Mouse (Mus musculus) limb, embryonic 10.5 days (tissue): ENCODE results near the gene Cd72. TPM values are rescaled to one million over a fixed set of nuclear protein-coding genes. Genes with fewer than 3 reads are reported as not detected.
A peak's percentile ranks its signal among the peaks of the same experiment; 100 is the strongest.

Experiments used
- DNase-seq: peaks from one replicate; pipeline ENCODE4 v3.0.0-alpha.2; 2017; ENCODE audit warnings: low spot score
- H3K27ac ChIP-seq: fragments of 300-500 bp; sonication (generic); 2 replicates; pipeline ENCODE4 v1.5.1; 2016; ENCODE audit warnings: mild to moderate bottlenecking
- H3K27me3 ChIP-seq: fragments of 300-500 bp; sonication (generic); 2 replicates; pipeline ENCODE4 v1.6.1; 2016; ENCODE audit warnings: low read depth, mild to moderate bottlenecking; ENCODE audit not compliant: poor library complexity, severe bottlenecking
- H3K36me3 ChIP-seq: fragments of 300-500 bp; sonication (generic); 2 replicates; pipeline ENCODE4 v1.6.1; 2016; ENCODE audit warnings: mild to moderate bottlenecking, moderate library complexity
- H3K4me1 ChIP-seq: fragments of 300-500 bp; sonication (generic); 2 replicates; pipeline ENCODE4 v1.6.1; 2016
- H3K4me3 ChIP-seq: fragments of 300-500 bp; sonication (generic); 2 replicates; pipeline ENCODE4 v1.5.1; 2016; ENCODE audit warnings: mild to moderate bottlenecking, moderate library complexity
- H3K9me3 ChIP-seq: fragments of 300-500 bp; sonication (generic); replicated peaks from 2 replicates; pipeline ENCODE4 v1.6.1; 2016; ENCODE audit warnings: mild to moderate bottlenecking
- WGBS: fragments of 180-500 bp; shearing (Covaris S2); methylation state at CpG from one replicate; pipeline ENCODE4 v1.1.7; 2016; 5-methylcytosine and 5-hydroxymethylcytosine counted together
- polyA plus RNA-seq: library from polyadenylated mRNA; unstranded; fragments of >200 nt; fragmentation: Nextera tagmentation; extraction: Ambion mirVana; gene quantifications from 2 replicates; pipeline ENCODE4 v1.2.1, GENCODE M21; 2016

Gene Cd72
- 2.0 and 2.3 TPM in 2 replicates for polyA plus RNA-seq

DNA sequence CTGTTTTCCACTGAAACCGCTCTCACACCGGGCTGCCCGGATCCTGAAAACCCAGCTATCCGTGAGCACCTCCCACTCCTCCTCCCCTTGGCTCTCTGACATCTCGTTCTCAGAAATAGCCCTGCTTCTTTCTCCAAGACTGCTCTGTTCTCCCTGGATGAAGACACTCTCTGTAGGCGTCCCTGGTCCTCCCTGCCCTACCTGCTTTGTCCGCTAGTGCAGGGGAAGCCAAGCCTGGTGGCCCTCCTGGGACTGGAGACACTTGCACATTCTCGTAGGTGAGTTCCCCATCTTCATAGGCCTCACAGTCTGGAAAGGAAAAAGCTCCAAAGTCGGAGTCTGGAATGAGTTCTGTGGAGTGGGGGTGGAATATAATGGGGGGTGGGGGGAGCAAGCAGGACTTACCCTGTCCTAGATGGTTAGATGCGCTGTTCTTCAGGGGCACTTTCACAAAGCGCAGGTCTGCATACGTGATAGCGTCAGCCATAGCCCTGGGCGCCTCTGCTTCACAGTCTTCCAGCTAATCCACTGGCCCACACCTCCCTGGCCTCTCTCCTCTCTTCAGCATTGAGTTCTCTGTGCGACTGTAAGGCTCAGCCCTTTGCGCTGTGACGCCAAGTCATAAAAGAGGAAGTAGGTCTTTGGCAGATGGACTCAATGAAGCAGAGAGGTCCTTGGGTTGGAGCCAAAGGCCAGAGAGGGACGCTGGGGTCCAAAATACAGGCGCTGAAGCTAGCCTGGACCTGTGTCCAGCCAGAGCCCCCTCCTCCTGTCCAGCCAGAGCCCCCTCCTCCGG lies at the start of gene Cd72:
Gene Cd72 (minus strand): TSS at position 588 of the 796 bp plus-strand sequence.
- Histone ChIP-seq H3K27me3 (peaks cover 57% of the 10 kb centered on the region), H3K4me1 (peaks cover 24% of the 10 kb centered on the region), H3K4me3 (peak within 1 kb of the TSS; percentile 41), H3K9me3 (no peaks in the 10 kb centered on the region), H3K36me3 (no peaks in the 10 kb centered on the region), H3K27ac (0 out of 2 replicates have a peak within 1 kb of the TSS, but pooled peaks have one; percentile 34)
- WGBS: 29% methylated on average over 20 of the region's 20 CpGs
- no peak for DNase-seq

DNA sequence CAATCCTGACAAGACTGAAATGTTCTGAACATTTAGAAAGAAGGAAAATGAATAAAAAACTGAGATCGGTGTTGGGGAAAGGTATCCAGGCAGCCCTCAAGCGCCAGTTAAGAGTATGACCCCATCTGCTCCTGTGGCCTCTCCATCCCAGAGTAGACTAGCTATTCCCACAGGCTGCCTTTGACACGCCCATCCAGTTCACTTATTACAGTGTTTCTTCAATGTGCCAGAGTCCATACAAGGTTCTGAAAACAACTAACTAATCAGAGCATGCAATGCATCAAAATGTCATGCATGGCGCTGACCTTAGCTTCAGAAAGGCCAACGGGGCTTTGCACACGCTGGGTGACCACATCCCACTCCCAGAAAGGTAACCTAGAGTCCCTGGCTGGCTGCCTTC lies 49.1 kb upstream of the Cd72 start:
- no peak for DNase-seq
- H3K9me3 ChIP-seq: no peaks in the 10 kb centered on the region
- peaks cover 45% of the 10 kb centered on the region for H3K27me3 ChIP-seq
- H3K4me1 ChIP-seq: peaks cover 28% of the 10 kb centered on the region
- no peak overlapping the region for H3K27ac ChIP-seq
- H3K36me3 ChIP-seq: no peaks in the 10 kb centered on the region
- H3K4me3 ChIP-seq: no peak overlapping the region
- WGBS: 83% methylated on average over 6 of the region's 6 CpGs

DNA sequence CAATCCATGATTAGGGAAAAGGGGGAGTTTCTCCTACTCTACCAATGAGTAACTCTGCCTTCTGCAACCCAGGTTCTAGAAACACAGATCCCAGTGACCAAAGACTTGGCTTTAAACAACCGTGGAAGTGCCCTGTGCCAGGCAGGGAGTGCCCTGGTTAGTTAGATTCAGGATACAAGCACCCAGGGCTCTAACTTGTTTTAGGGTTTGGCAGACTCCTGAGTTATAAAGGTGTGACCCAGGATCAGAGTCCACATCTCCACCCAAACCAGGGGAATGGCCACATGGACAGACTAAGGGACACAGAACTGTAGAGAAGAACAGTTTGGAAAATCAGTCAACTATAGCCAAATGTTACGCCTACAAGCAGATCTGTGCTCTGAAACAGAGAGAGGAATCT lies 48.6 kb upstream of the Cd72 start:
- Histone ChIP-seq H3K4me3 (no peak overlapping the region), H3K36me3 (no peaks in the 10 kb centered on the region), H3K4me1 (peaks cover 28% of the 10 kb centered on the region), H3K27me3 (peaks cover 41% of the 10 kb centered on the region), H3K27ac (no peak overlapping the region), H3K9me3 (no peaks in the 10 kb centered on the region)
- DNase-seq: no peak
- WGBS: 77% methylated on average over 2 of the region's 2 CpGs

DNA sequence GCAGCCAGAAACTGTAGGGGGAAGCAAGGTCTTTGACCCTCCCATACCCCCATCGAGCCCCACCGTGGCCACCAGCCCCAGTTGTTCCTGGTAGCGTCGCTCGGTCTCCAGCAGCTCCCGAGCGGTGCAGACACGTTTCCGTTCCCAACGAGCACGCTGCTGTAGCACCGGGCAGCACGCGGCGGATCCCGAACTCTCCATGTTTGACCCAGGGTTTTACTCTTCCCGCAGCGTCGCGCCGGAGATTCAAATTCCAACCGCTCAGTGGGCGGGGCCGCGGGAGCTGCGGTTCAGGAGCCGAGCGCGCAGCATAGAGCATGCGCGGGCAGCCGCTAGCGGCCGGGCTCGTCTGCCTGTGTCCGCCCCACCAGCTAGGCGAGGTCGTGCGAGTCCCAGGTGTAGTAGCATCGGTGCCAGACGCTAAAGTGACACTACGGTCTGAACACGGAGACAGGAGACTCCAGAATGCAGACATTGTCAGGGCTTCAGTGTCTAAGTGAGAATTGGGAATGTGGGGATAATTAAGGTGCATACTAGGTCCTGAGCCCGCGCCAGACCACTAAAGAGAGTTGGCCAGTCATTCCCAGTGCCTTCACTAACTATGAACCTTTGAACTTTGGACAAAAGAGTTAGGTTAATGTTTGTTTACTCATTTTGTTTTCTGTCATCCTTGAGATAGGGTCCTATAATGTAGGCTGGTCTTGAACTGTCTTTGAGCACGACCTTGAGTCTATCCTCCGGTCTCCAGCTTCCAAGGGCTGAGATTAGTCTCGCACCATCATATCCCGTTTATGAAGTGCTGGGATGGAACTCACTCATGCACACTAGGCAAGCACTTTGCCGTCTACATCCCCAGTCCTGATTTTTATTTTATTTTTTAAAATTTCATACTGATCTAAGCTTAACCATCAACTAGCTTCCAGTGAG lies 45.2 kb upstream of the Cd72 start, which contains the start of gene Arhgef39:
Gene Arhgef39 (minus strand): TSS at position 289 of the 927 bp plus-strand sequence.
- peaks cover 26% of the 10 kb centered on the region for H3K4me1 ChIP-seq
- H3K4me3 ChIP-seq: peak within 1 kb of the TSS; percentile 76
- 8% methylated on average over 50 of the region's 50 CpGs for WGBS
- DNase-seq: peak; percentile 89
- H3K9me3 ChIP-seq: no peaks in the 10 kb centered on the region
- H3K27ac ChIP-seq: peak within 1 kb of the TSS; percentile 94
- H3K27me3 ChIP-seq: peaks cover 18% of the 10 kb centered on the region
- H3K36me3 ChIP-seq: peaks cover 27% of the 10 kb centered on the region

DNA sequence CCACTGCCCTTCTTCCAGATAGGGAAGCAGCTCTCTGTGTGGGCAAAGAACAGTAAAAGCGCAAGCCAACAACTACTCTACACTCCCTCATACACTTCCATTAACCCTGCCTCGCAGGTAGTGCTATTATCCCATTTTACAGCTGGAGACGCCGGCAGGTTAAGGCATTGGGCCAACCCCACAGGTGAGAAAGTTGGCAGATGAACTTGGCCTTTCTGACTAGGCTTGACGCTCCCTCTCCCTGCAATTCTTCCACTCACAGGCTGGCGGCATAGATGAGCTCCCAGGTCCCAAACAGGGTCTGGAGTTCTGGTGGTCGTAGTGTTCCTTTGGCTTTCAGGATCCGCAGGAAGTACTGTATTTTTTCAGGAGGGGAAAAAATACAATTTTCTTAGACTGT lies 44.6 kb upstream of the Cd72 start:
- peak; percentile 63 for DNase-seq
- Histone ChIP-seq H3K9me3 (no peaks in the 10 kb centered on the region), H3K4me3 (peak overlapping the region; percentile 76), H3K36me3 (peaks cover 27% of the 10 kb centered on the region), H3K4me1 (peaks cover 32% of the 10 kb centered on the region), H3K27me3 (peaks cover 18% of the 10 kb centered on the region), H3K27ac (peak overlapping the region; percentile 94)
- WGBS: 16% methylated on average over 8 of the region's 8 CpGs

DNA sequence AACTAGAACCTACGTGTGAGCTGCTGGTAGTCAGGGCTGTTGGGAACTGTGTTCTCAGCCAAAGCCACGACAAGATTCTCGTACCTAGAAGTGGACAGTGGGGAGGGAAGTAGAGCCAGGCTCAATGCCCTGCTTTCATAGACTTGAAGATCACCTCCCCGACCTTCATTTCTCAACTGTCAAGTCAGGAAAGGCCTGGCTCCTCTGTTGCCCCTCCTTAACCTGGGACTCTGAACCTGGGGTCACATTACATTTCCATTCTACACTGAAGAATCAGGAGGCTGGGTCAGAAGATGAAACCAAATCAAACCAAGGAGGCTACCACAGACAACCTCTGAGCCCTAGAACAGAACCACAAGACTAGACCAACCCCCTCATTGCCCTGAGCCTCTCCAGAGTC lies 43.5 kb upstream of the Cd72 start:
- peaks cover 35% of the 10 kb centered on the region for H3K4me1 ChIP-seq
- no peaks in the 10 kb centered on the region for H3K9me3 ChIP-seq
- H3K4me3 ChIP-seq: peak overlapping the region; percentile 76
- WGBS: 67% methylated on average over 4 of the region's 4 CpGs
- DNase-seq: no peak
- peaks cover 27% of the 10 kb centered on the region for H3K36me3 ChIP-seq
- no peak overlapping the region for H3K27ac ChIP-seq
- H3K27me3 ChIP-seq: peaks cover 18% of the 10 kb centered on the region

DNA sequence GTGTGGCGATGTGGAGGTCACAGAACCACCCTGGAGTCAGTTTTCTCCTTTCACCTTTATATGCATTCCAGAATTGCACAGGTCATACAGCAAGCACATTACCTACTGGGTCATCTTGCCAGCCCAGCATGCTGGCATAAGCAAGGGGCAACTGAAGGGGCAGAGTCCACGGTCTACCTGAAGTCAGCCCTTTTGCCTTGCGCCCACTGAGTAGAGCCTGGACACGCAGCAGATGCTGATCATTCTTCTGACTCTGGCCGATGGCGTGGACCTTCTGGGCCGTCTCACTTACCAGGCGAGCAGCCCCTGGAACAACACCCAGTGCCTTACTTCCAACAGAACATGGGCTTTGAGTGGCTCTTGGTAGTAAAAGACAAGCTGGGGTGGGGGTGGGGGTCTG lies 43.0 kb upstream of the Cd72 start:
- Histone ChIP-seq H3K27me3 (peaks cover 18% of the 10 kb centered on the region), H3K9me3 (no peaks in the 10 kb centered on the region), H3K27ac (no peak overlapping the region), H3K4me3 (no peak overlapping the region), H3K4me1 (peaks cover 35% of the 10 kb centered on the region), H3K36me3 (peaks cover 27% of the 10 kb centered on the region)
- WGBS: 94% methylated on average over 8 of the region's 8 CpGs
- DNase-seq: no peak

DNA sequence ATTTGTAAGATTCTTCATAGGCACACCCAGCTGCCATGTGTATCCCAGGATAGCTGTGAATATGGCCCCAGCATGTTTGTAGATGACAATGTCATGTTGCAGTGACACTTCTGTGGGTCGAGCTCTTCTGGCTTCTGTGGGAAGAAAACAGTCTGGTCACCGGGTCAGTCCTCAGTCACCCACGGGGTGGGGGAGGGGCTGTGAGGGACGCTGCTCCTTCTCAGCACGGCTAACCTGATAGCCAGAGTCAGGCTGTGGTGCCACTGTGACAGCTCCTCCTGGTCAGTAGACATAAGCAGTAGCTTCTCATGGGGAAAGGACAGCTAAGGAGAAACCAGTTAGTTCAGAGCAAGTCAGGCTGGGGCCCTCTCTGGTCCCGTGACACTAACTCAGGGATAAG lies 42.2 kb upstream of the Cd72 start:
- Histone ChIP-seq H3K9me3 (no peaks in the 10 kb centered on the region), H3K4me1 (peaks cover 35% of the 10 kb centered on the region), H3K36me3 (peaks cover 27% of the 10 kb centered on the region), H3K27ac (no peak overlapping the region), H3K4me3 (no peak overlapping the region), H3K27me3 (peaks cover 12% of the 10 kb centered on the region)
- 64% methylated on average over 6 of the region's 6 CpGs for WGBS
- DNase-seq: no peak

DNA sequence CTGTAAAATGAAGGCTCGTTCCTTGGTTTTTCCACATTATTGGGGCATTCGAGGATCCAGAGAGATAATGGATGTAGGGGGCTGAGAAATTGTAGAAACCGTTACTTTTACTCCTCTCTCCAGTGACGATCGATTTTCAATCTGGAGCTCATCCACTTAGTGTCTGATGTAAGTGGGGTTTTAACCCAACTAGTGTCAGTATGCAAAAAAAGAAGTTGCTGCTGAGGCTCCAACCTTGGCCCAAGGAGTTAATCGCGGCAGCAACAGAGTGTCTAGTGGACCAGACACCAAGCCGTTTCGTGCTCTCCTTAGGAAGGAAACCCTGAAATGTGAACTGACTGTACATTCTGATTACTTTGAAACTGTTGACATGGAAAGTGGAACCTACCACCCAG lies 39.4 kb upstream of the Cd72 start:
- DNase-seq: no peak
- peak overlapping the region; percentile 79 for H3K4me3 ChIP-seq
- H3K9me3 ChIP-seq: no peaks in the 10 kb centered on the region
- H3K27me3 ChIP-seq: no peaks in the 10 kb centered on the region
- H3K36me3 ChIP-seq: peaks cover 27% of the 10 kb centered on the region
- WGBS: 5% methylated on average over 9 of the region's 9 CpGs
- H3K27ac ChIP-seq: peak overlapping the region; percentile 92
- peaks cover 29% of the 10 kb centered on the region for H3K4me1 ChIP-seq

DNA sequence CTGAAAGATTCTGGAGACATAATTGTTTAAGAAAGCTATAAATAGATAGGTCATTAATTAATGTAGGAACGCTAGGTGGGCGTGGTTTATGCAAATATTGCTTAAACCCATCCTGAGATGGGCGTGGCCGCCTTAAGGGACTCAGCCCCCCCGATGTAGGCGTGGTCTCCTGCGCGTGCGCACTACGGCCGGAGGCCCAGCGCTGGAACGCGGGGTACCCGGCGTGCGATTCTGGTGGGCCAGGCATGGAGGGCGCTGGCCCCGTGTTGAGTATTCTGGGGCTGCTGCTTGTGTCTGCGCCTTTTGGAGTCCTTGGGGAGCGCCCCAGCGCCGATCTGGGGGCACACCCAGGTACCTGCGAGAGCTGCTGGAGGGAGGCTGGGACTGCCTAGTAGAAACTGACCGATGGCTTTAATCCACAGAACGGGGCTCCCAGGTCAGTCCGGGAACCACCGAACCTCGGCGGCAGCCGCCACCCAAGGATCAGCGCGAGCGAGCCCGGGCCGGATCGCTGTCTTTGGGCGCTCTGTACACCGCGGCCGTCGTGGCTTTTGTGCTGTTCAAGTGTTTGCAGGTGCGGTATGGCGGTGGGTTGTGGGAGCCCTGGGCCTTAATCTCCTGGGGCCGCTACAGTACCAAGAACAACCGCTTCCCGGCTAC lies 38.9 kb upstream of the Cd72 start:
- peaks cover 27% of the 10 kb centered on the region for H3K36me3 ChIP-seq
- under 1% methylated on average over 47 of the region's 47 CpGs for WGBS
- peak overlapping the region; percentile 79 for H3K4me3 ChIP-seq
- no peaks in the 10 kb centered on the region for H3K9me3 ChIP-seq
- H3K27ac ChIP-seq: peak overlapping the region; percentile 92
- no peaks in the 10 kb centered on the region for H3K27me3 ChIP-seq
- peak; percentile 99 for DNase-seq
- H3K4me1 ChIP-seq: peaks cover 24% of the 10 kb centered on the region

DNA sequence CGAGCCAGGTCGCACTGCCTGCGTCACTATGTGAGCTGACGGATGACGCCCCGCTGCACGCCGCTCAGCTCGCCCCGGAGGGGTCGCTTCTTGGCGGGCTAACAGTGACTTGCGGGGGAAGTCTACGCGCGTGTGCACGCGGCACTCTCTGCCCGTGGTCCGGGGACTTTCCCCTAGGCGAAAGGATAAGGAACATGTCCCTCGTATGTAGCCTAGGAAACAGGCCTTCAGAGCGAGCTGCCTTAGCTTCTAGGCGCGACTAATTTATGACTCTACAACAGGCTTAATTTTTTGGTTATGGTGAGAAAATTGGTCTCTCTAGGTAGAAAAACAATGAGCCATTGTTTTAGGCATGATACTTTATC lies 38.4 kb upstream of the Cd72 start, which contains the start of gene Ccdc107:
Gene Ccdc107 (plus strand): TSS at position 80 of the 365 bp plus-strand sequence.
- DNase-seq: peak; percentile 89

DNA sequence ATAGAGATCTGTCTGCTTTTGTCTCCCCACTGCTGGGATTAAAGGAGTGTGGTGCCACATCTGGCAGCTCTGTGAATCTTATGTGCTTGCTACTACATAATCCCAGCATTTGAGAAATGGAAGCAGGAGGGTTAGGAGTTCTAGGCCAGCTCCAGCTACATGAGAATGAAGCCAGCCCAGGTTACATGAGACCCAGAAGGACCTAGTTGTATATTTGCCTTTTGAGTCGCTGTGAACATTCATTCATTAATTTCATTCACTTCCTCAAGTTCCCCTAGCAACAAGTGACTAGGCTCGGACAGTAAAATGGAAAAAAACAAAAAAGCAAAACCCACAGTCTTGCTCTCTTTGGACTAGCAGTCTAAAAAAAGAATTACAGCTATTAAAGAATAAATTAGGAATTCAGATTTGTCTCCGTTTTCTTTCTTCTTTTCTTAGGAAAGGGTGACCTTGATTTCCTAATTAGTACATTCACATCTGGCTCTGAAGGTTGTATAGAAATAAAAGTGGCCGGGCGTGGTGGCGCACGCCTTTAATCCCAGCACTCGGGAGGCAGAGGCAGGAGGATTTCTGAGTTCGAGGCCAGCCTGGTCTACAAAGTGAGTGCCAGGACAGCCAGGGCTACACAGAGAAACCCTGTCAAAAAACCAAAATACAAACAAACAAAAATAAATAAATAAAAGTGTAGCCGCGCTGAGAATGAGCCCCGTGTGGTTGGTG lies 37.8 kb upstream of the Cd72 start:
- Histone ChIP-seq H3K9me3 (no peaks in the 10 kb centered on the region), H3K4me1 (peaks cover 14% of the 10 kb centered on the region), H3K36me3 (peaks cover 21% of the 10 kb centered on the region), H3K27ac (peak overlapping the region; percentile 92), H3K4me3 (peak overlapping the region; percentile 79), H3K27me3 (no peaks in the 10 kb centered on the region)
- 49% methylated on average over 12 of the region's 12 CpGs for WGBS
- DNase-seq: no peak

More for the DNA sequence above, 38.4 kb upstream of the Cd72 start, which contains the start of gene Ccdc107:
- no peaks in the 10 kb centered on the region for H3K9me3 ChIP-seq
- H3K4me1 ChIP-seq: peaks cover 19% of the 10 kb centered on the region
- peak within 1 kb of the TSS; percentile 92 for H3K27ac ChIP-seq
- WGBS: under 1% methylated on average over 25 of the region's 25 CpGs
- H3K4me3 ChIP-seq: peak within 1 kb of the TSS; percentile 79
- peaks cover 26% of the 10 kb centered on the region for H3K36me3 ChIP-seq
- no peaks in the 10 kb centered on the region for H3K27me3 ChIP-seq
